Mouse (Mus musculus): ENCODE results near the gene Hsd17b14. TPM values are rescaled to one million over a fixed set of nuclear protein-coding genes. Genes with fewer than 3 reads are reported as not detected.
A peak's percentile ranks its signal among the peaks of the same experiment; 100 is the strongest.

The Hsd17b14 gene
- polyA plus RNA-seq, 1 experiment from 2014 or later: not detected

DNA sequence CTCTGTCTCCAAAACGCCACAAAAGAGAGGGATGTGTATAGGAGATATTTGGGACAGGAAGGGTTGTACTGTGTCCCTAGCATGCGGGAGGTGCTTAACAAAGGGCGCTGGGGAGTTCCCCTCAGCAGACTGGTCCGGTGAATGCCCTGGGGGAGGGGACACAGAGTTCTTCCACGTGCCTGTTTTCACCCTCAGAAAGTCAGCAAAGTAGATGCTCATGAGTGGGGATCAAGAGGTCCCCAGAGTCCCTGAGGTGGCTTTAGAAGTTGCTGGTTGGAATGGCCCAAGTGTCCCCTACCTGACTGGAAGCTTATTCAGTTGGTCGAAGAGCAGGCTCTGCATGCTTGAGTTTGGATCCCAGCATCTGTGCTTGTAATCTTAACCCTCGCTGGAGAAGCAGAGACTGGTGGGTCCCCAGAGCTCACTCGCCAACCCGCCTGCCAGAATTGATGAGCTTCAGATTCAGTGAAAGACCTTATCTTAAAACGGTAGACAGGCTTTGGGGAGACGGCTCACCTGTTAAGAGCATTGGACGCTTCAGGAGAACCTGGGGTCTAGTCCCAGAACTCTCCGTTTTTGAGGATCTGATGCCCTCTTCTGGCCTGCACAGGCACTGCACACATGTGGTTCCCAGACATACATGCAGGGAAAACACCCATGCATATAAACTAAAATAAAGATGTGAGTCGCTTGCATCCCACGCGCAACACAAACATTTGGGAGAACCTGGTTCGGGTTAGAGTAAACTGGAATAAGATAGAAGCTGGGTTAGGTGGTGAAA is 6.3 kb downstream of the Hsd17b14 start:
- Histone ChIP-seq H3K27me3 (ENCODE audit: control insufficient read depth, insufficient read depth, low read length) (no peaks in the 10 kb centered on the region), H3K4me1 (replicated peaks; ENCODE audit: control insufficient read depth, insufficient read depth, low read length) (0 out of 2 replicates have a peak, but pooled peaks cover 2% of the 10 kb centered on the region), H3K4me2 (replicated peaks) (peak overlapping the region; percentile 30; the same call in 1 of the 2 replicates), H3K27ac (no peak overlapping the region), H3K4me3 (replicated peaks; ENCODE audit: low read length) (no peak overlapping the region), H3K36me3 (replicated peaks; ENCODE audit: control insufficient read depth, insufficient read depth) (no peaks in the 10 kb centered on the region), H3K9me3 (ENCODE audit: control insufficient read depth, low read length) (no peaks in the 10 kb centered on the region), H3K9ac (no peak overlapping the region)
- 31% methylated on average over 17 of the region's 17 CpGs for WGBS
- DNase-seq (ENCODE audit: low spot score) (peak; percentile 84), ATAC-seq (ENCODE audit: low FRiP score) (peak; percentile 55; the same call in 1 of the 2 replicates)

DNA sequence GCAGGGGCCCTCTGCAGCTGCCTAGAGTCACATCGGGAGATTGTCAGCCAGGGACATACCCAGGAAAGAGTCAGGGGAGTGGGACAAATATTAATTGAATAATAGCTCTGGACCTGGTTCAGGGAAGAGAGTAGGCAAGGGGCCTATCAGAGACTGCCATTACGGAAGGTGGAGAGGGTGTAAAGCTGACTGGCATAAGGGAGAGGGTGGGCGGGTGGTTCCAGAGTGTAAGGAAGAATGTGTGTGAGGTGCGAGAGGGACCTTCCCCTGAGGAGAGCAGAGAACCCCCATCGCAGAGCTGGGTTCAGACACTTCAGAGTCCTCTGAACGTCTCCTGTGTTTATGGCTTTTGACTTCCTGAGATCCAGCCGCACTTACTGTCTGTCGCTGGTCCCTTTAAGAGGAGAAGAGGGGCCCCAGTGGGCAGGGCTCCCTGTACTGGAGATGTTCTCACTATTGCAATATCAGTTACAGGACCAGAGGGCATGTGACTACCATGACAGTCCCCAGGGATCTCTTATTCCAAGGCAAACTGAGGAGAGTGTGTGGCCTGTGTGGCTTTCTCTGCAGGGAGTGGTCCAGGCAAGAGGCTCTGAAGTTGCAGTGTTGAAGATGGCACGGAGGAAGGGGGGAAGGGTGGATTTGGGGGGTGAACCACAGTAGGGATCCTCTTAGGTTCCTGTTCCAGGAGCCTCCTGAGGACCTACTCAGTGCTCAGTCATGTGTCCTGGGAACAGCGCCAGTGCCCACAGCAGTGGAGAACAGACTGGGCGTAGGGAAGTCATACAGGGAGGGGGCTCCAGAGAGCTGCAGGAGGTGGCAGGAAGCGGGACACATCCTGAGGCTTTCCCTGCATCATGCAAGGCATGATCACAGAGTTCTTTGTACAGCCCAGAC is 7.2 kb downstream of the Hsd17b14 start:
- 55% methylated on average over 12 of the region's 12 CpGs for WGBS
- Histone ChIP-seq H3K4me1 (replicated peaks; ENCODE audit: control insufficient read depth, insufficient read depth, low read length) (0 out of 2 replicates have a peak, but pooled peaks cover 2% of the 10 kb centered on the region), H3K27me3 (ENCODE audit: control insufficient read depth, insufficient read depth, low read length) (no peaks in the 10 kb centered on the region), H3K9me3 (ENCODE audit: control insufficient read depth, low read length) (no peaks in the 10 kb centered on the region), H3K9ac (no peak overlapping the region), H3K27ac (no peak overlapping the region), H3K4me2 (replicated peaks) (no peak overlapping the region), H3K4me3 (replicated peaks; ENCODE audit: low read length) (no peak overlapping the region), H3K36me3 (replicated peaks; ENCODE audit: control insufficient read depth, insufficient read depth) (no peaks in the 10 kb centered on the region)
- DNase-seq (ENCODE audit: low spot score) (no peak), ATAC-seq (ENCODE audit: low FRiP score) (no peak)

DNA sequence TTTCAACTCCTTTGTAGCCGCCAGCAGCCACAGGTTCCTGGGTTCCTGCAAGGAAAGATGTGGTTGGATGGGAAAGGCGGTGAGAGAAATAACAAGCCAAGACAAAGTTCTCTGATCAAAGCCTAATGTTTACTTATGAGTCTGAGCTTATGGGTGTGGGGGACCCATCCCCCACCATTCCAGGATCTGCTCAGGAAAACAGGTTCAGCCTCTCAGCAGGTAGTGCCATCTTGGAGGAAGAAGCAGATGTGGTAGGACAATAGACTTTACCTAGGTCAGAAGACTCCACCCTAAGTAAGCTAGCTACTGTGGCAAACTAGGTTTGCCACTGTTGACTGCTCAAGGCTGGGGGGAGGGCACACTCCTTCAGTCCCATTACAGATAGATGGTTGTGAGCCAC is 10.1 kb downstream of the Hsd17b14 start:
- H3K36me3 ChIP-seq (replicated peaks; ENCODE audit: control insufficient read depth, insufficient read depth): no peaks in the 10 kb centered on the region
- DNase-seq (ENCODE audit: low spot score) (no peak), ATAC-seq (ENCODE audit: low FRiP score) (no peak)
- WGBS: 79% methylated on average over 2 of the region's 2 CpGs
- H3K4me1 ChIP-seq (replicated peaks; ENCODE audit: control insufficient read depth, insufficient read depth, low read length): peaks cover 9% of the 10 kb centered on the region
- H3K4me3 ChIP-seq (replicated peaks; ENCODE audit: low read length): no peak overlapping the region
- H3K9ac ChIP-seq: no peak overlapping the region
- H3K9me3 ChIP-seq (ENCODE audit: control insufficient read depth, low read length): no peaks in the 10 kb centered on the region
- no peak overlapping the region for H3K27ac ChIP-seq
- H3K4me2 ChIP-seq (replicated peaks): no peak overlapping the region
- no peaks in the 10 kb centered on the region for H3K27me3 ChIP-seq (ENCODE audit: control insufficient read depth, insufficient read depth, low read length)

DNA sequence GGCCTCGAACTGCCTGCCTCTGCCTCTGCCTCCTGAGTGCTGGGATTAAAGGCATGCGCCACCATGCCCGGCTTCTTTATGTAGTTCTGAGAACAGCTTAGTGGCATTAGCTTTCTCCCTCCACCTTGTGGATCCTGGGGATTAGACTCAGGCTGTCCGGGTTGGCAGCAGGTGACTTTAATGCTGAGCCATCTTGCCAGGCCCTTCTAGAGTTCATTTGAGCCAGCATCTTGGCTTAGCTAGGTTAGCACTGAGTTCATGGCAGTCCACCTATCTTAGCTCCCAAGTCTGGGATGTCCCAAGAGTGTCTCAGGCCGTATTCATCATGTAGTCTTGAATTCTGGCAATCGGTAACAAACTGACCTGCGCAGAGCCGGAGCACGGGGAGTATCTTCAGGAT is 10.8 kb downstream of the Hsd17b14 start:
- H3K9me3 ChIP-seq (ENCODE audit: control insufficient read depth, low read length): no peaks in the 10 kb centered on the region
- H3K36me3 ChIP-seq (replicated peaks; ENCODE audit: control insufficient read depth, insufficient read depth): no peaks in the 10 kb centered on the region
- no peaks in the 10 kb centered on the region for H3K27me3 ChIP-seq (ENCODE audit: control insufficient read depth, insufficient read depth, low read length)
- no peak overlapping the region for H3K9ac ChIP-seq
- H3K4me1 ChIP-seq (replicated peaks; ENCODE audit: control insufficient read depth, insufficient read depth, low read length): peaks cover 9% of the 10 kb centered on the region
- ATAC-seq (ENCODE audit: low FRiP score) (no peak), DNase-seq (ENCODE audit: low spot score) (no peak)
- WGBS: 88% methylated on average over 9 of the region's 9 CpGs
- no peak overlapping the region for H3K4me3 ChIP-seq (replicated peaks; ENCODE audit: low read length)
- H3K4me2 ChIP-seq (replicated peaks): no peak overlapping the region
- no peak overlapping the region for H3K27ac ChIP-seq

DNA sequence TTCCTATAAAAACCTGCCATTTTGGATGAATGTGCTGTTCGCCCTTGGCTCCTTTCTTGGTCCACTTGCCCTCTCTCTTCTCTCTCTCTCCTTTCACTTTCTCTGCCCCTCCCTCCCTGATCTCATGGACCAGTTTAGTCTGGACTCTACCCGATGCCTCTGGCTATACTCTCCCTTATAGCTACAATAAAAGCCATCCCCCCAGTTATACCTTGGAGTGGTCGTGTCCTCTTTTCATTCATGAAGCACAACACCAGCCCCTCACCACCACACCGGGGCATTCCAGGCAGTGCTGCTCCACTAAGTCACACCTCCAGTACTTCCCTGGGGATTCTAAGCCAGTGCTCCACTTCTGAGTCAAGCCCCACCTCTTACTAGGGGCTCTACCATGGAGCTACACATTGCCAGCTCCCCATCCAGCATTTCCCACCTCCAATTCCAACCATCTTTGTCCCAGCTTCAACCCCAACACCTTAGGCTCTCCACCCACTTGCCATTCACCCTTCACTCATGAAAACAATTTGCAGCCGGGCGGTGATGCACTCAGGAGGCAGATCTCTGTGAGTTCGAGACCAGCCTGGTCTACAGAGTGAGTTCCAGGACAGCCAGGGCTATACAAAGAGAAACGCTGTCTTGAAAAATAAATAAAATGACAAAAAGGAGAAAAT is 12.6 kb downstream of the Hsd17b14 start:
- no peak for ATAC-seq (ENCODE audit: low FRiP score)
- H3K9me3 ChIP-seq (ENCODE audit: control insufficient read depth, low read length): no peaks in the 10 kb centered on the region
- peak overlapping the region; percentile 26; the same call in 1 of the 2 replicates for H3K9ac ChIP-seq
- no peak for DNase-seq (ENCODE audit: low spot score)
- H3K4me2 ChIP-seq (replicated peaks): peak overlapping the region; percentile 75
- WGBS: 81% methylated on average over 8 of the region's 8 CpGs
- no peak overlapping the region for H3K4me3 ChIP-seq (replicated peaks; ENCODE audit: low read length)
- H3K4me1 ChIP-seq (replicated peaks; ENCODE audit: control insufficient read depth, insufficient read depth, low read length): peaks cover 22% of the 10 kb centered on the region
- H3K27me3 ChIP-seq (ENCODE audit: control insufficient read depth, insufficient read depth, low read length): no peaks in the 10 kb centered on the region
- H3K36me3 ChIP-seq (replicated peaks; ENCODE audit: control insufficient read depth, insufficient read depth): no peaks in the 10 kb centered on the region
- peak overlapping the region; percentile 68 for H3K27ac ChIP-seq

DNA sequence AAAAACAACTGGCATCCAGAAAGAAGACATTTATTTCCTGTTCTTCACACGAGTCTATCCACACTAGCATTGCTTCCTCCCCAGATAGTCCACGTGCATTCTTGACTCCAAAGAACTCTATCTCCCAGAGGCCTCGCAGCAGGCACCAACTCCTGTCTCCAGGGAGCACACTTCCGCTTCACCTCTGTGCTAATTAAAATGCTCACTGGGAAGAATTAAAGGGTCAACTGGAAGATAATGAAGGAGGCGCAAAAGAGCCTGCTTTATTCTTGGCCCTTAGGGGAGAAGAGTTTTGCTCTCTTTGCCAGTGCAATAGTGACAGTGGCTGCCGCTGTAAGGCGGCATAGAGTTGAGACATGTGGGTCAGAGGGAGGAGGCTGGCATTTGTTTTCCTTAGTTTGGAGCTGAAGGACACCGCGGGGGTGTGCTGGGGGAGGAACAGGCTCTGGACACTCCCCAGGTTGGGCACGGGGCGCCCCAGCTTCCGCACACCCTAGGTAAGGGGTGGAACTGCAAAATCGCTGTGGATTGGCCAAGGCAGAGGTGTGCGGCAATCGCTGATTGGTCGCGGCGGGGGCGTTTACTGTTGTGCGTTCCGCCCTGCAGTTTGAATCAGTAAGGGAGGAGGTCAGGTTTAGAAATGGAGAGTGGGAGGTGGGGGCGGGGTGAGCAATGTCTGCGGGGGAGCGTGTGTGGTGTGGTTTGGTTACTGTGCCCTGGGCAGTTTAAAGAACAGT is 13.3 kb downstream of the Hsd17b14 start:
- H3K27ac ChIP-seq: peak overlapping the region; percentile 68
- peaks cover 22% of the 10 kb centered on the region for H3K4me1 ChIP-seq (replicated peaks; ENCODE audit: control insufficient read depth, insufficient read depth, low read length)
- no peaks in the 10 kb centered on the region for H3K9me3 ChIP-seq (ENCODE audit: control insufficient read depth, low read length)
- peak overlapping the region; percentile 26 for H3K9ac ChIP-seq
- H3K36me3 ChIP-seq (replicated peaks; ENCODE audit: control insufficient read depth, insufficient read depth): no peaks in the 10 kb centered on the region
- DNase-seq (ENCODE audit: low spot score) (peak; percentile 84), ATAC-seq (ENCODE audit: low FRiP score) (peak; percentile 94)
- 2% methylated on average over 24 of the region's 24 CpGs for WGBS
- peak overlapping the region; percentile 37 for H3K4me3 ChIP-seq (replicated peaks; ENCODE audit: low read length)
- no peaks in the 10 kb centered on the region for H3K27me3 ChIP-seq (ENCODE audit: control insufficient read depth, insufficient read depth, low read length)
- H3K4me2 ChIP-seq (replicated peaks): peak overlapping the region; percentile 75

DNA sequence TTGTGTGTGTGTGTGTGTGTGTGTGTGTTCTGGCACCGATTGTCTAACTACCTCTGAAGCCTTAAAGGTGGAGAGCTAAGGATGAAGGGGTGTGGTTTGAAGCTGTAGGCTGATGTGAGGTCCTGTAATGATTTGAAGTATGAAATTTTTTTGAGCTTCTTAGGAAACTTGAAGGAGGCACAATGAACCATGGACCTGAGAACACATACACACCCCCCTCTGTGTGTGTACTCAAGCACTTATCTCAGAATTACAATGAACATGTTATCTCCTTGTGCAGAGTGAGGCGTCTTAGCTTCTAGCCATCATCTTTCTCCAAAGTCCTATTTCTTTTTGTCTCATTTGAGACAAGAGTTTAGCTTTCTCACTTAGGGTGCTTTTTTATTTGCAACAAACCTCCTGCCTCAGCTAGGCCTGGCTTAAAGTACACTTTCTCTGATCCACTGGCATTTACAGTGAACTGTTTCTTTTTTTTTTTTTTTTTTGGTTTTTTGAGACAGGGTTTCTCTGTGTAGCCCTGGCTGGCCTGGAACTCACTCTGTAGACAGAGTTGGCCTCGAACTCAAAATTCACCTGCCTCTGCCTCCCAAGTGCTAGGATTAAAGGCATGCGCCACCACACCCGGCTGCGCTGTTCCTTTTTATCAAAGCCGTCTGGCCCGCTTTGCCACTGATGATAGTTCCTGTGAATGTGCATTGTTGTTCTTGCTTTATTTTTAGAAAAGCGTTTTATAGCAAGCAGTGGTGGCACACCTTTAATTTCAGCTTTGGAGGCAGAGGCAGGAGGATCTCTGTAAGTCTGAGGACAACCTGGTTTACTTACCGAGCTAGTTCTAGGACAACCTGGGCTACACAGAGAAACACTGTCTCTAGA is 14.1 kb downstream of the Hsd17b14 start:
- WGBS: 83% methylated on average over 10 of the region's 10 CpGs
- Histone ChIP-seq H3K9ac (peak overlapping the region; percentile 26; the same call in 1 of the 2 replicates), H3K4me1 (replicated peaks; ENCODE audit: control insufficient read depth, insufficient read depth, low read length) (peaks cover 22% of the 10 kb centered on the region), H3K27me3 (ENCODE audit: control insufficient read depth, insufficient read depth, low read length) (no peaks in the 10 kb centered on the region), H3K4me2 (replicated peaks) (peak overlapping the region; percentile 75), H3K27ac (peak overlapping the region; percentile 68), H3K4me3 (replicated peaks; ENCODE audit: low read length) (peak overlapping the region; percentile 37), H3K36me3 (replicated peaks; ENCODE audit: control insufficient read depth, insufficient read depth) (no peaks in the 10 kb centered on the region), H3K9me3 (ENCODE audit: control insufficient read depth, low read length) (no peaks in the 10 kb centered on the region)
- DNase-seq (ENCODE audit: low spot score) (no peak), ATAC-seq (ENCODE audit: low FRiP score) (no peak)
